Mouse (Mus musculus): ENCODE measurements around the gene Timm22. TPM values are rescaled to one million over a fixed set of nuclear protein-coding genes. Genes with fewer than 3 reads are reported as not detected.
A peak's percentile ranks its signal among the peaks of the same experiment; 100 is the strongest.

Gene Timm22
- polyA plus RNA-seq, 1 experiment = 7.5 TPM

DNA sequence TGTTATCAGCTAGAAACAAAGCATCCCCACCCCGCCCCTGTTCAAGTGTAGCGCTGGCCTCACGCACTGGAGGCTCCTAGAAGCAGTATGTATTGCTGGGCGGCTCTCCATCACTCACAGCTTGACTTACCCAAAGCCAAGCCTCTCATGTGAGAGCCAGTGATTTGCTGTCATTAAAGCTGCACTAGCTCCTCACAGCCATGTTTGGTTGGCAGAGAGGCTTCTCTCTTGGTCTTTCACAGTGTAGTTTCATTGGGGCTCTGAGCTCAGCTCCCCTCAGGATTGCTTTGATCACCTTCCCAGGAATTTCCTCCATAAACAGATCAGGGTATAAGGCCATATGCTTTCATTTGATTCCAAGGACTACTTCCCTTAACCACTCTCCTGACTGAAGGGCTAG, 6.5 kb downstream of the Timm22 start:
- H3K36me3 ChIP-seq (ENCODE audit: control insufficient read depth, insufficient read depth, low read length) = peaks cover 28% of the 10 kb centered on the region
- 93% methylated on average over 4 of the region's 4 CpGs for WGBS
- DNase-seq (ENCODE audit: low read depth in 1 of 2, low spot score in 2 of 2) = no peak
- no peaks in the 10 kb centered on the region for H3K27me3 ChIP-seq (ENCODE audit: control insufficient read depth, insufficient read depth, low read length)
- H3K4me3 ChIP-seq (ENCODE audit: extremely low read depth, insufficient read depth, insufficient read length) = no peak overlapping the region
- TF ChIP-seq POLR2A (IDR thresholded peaks at IDR 0.05; ENCODE audit: low read depth, low read length) = no peak
- no peak for TF ChIP-seq CTCF (IDR thresholded peaks at IDR 0.05; ENCODE audit: extremely low read depth, insufficient read depth, insufficient read length, insufficient replicate concordance)
- no peak overlapping the region for H3K27ac ChIP-seq (ENCODE audit: insufficient read depth, low read length)
- H3K4me1 ChIP-seq (ENCODE audit: control insufficient read depth, insufficient read depth, insufficient read length) = no peaks in the 10 kb centered on the region

DNA sequence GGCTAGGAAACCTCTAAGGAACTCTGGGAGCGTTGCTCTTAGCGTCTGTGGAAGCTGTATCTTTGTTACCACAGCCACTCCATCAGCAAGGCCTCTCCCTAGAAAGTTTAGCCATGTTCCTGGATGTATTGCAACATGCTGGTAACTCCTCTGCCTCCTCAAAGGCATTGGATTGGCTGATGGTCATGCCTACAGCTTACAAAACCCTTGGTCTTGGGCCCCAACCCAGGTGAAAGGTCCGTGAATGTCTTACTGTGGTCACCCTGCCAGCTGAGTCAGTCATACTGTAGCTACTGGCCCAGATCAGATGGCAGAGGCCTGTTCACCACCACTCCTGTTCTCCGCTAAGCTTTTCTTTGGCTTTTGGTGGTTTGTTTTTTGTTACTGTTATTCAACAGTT, 8.2 kb downstream of the Timm22 start:
- H3K4me1 ChIP-seq (ENCODE audit: control insufficient read depth, insufficient read depth, insufficient read length) = no peaks in the 10 kb centered on the region
- H3K27me3 ChIP-seq (ENCODE audit: control insufficient read depth, insufficient read depth, low read length) = no peaks in the 10 kb centered on the region
- TF ChIP-seq CTCF (IDR thresholded peaks at IDR 0.05; ENCODE audit: extremely low read depth, insufficient read depth, insufficient read length, insufficient replicate concordance) (no peak), POLR2A (IDR thresholded peaks at IDR 0.05; ENCODE audit: low read depth, low read length) (no peak)
- H3K27ac ChIP-seq (ENCODE audit: insufficient read depth, low read length) = no peak overlapping the region
- 95% methylated on average over 4 of the region's 4 CpGs for WGBS
- H3K4me3 ChIP-seq (ENCODE audit: extremely low read depth, insufficient read depth, insufficient read length) = no peak overlapping the region
- peaks cover 36% of the 10 kb centered on the region for H3K36me3 ChIP-seq (ENCODE audit: control insufficient read depth, insufficient read depth, low read length)
- no peak for DNase-seq (ENCODE audit: low read depth in 1 of 2, low spot score in 2 of 2)

DNA sequence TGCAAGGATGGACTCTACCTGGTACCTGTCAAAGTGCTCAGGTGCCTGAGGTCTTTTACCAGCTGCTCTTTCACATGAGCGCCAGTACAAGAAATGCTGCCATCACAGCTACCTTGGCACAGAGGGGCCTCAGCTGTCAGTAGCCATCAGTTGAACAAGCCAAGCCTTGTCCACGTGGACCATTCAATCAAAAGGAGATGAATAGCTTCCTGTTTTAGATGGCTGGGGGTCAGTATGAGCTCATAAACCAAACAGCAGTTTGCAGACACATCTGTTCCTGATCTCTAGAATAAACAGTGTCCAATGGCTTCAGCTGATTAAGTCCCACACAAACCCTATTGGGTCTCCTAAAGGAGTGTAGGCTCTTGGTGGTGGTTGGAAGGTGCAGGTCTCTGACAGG, 9.2 kb downstream of the Timm22 start:
- Histone ChIP-seq H3K4me1 (ENCODE audit: control insufficient read depth, insufficient read depth, insufficient read length) (no peaks in the 10 kb centered on the region), H3K27me3 (ENCODE audit: control insufficient read depth, insufficient read depth, low read length) (no peaks in the 10 kb centered on the region), H3K36me3 (ENCODE audit: control insufficient read depth, insufficient read depth, low read length) (peaks cover 36% of the 10 kb centered on the region), H3K27ac (ENCODE audit: insufficient read depth, low read length) (no peak overlapping the region), H3K4me3 (ENCODE audit: extremely low read depth, insufficient read depth, insufficient read length) (no peak overlapping the region)
- 74% methylated on average over 2 of the region's 2 CpGs for WGBS
- TF ChIP-seq CTCF (IDR thresholded peaks at IDR 0.05; ENCODE audit: extremely low read depth, insufficient read depth, insufficient read length, insufficient replicate concordance) (no peak), POLR2A (IDR thresholded peaks at IDR 0.05; ENCODE audit: low read depth, low read length) (no peak)
- no peak for DNase-seq (ENCODE audit: low read depth in 1 of 2, low spot score in 2 of 2)

DNA sequence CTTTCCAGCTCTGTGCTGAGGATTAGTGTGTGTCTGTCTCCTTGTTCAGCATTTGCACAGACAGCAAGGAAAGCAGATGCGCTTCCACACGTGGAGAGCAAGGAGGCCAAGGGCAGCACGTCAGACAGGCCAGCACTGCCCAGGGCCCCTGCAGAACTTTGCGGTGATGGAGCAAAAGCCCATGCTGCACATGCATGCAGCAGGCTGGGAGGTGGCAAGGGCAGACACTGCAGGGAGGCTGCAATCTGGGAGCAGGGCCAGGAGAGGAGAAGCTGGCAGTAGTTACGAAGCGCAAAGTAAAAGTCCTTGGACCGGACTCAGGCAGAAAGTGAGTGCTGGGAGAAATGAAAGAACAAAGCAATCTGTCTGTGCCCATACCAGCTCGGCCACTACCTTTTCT, 11.7 kb downstream of the Timm22 start:
- Histone ChIP-seq H3K27me3 (ENCODE audit: control insufficient read depth, insufficient read depth, low read length) (no peaks in the 10 kb centered on the region), H3K36me3 (ENCODE audit: control insufficient read depth, insufficient read depth, low read length) (peaks cover 42% of the 10 kb centered on the region), H3K4me1 (ENCODE audit: control insufficient read depth, insufficient read depth, insufficient read length) (no peaks in the 10 kb centered on the region), H3K27ac (ENCODE audit: insufficient read depth, low read length) (no peak overlapping the region), H3K4me3 (ENCODE audit: extremely low read depth, insufficient read depth, insufficient read length) (no peak overlapping the region)
- no peak for DNase-seq (ENCODE audit: low read depth in 1 of 2, low spot score in 2 of 2)
- WGBS = 89% methylated on average over 8 of the region's 8 CpGs
- no peak for TF ChIP-seq CTCF (IDR thresholded peaks at IDR 0.05; ENCODE audit: extremely low read depth, insufficient read depth, insufficient read length, insufficient replicate concordance)
- no peak for TF ChIP-seq POLR2A (IDR thresholded peaks at IDR 0.05; ENCODE audit: low read depth, low read length)

DNA sequence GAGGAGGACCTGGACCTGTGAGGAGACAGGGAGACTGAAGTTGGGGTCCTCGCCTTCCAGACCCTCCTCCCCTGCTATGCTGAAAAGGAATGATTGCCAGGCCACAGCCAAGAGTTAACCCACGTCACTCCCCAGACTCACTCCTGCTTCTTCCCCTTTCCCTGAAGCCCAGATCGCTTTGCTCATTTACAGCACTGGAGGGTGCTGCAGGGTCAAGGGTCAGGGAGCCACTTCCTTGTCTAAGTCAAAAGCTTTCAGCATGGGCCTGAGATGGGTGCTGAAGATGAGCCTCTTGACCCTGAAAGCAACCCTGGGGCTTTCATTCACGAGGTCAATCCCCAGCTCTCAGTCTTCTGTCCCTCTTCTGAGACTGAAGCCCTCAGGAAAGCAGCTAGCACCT, 12.4 kb downstream of the Timm22 start:
- no peak overlapping the region for H3K4me3 ChIP-seq (ENCODE audit: extremely low read depth, insufficient read depth, insufficient read length)
- H3K4me1 ChIP-seq (ENCODE audit: control insufficient read depth, insufficient read depth, insufficient read length) = no peaks in the 10 kb centered on the region
- 80% methylated on average over 4 of the region's 4 CpGs for WGBS
- H3K27ac ChIP-seq (ENCODE audit: insufficient read depth, low read length) = no peak overlapping the region
- H3K36me3 ChIP-seq (ENCODE audit: control insufficient read depth, insufficient read depth, low read length) = peaks cover 38% of the 10 kb centered on the region
- peak in 1 of 2 experiments; percentile 34 for DNase-seq (ENCODE audit: low read depth in 1 of 2, low spot score in 2 of 2)
- TF ChIP-seq CTCF (IDR thresholded peaks at IDR 0.05; ENCODE audit: extremely low read depth, insufficient read depth, insufficient read length, insufficient replicate concordance) (no peak), POLR2A (IDR thresholded peaks at IDR 0.05; ENCODE audit: low read depth, low read length) (no peak)
- no peaks in the 10 kb centered on the region for H3K27me3 ChIP-seq (ENCODE audit: control insufficient read depth, insufficient read depth, low read length)

DNA sequence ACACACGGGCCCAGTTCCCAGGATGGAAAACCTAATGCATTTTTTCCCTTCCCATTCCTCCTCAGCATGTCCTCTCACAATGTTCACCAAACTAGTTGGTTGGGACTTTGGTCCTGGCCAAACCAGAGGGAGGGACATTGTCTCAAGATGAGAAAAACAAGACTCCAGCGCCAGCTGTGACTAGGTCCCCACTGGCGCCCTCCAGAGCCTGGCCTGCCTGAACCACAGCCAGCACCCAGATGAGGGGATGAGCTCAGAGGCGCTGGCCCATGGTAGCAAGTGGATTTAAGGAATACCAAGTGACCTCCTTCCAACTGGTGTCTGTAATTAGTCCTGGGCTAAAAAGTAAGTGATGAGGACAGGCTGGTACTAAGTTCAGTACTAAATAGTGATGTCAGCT, 14.1 kb downstream of the Timm22 start:
- no peak for TF ChIP-seq POLR2A (IDR thresholded peaks at IDR 0.05; ENCODE audit: low read depth, low read length)
- no peak for TF ChIP-seq CTCF (IDR thresholded peaks at IDR 0.05; ENCODE audit: extremely low read depth, insufficient read depth, insufficient read length, insufficient replicate concordance)
- Histone ChIP-seq H3K4me1 (ENCODE audit: control insufficient read depth, insufficient read depth, insufficient read length) (no peaks in the 10 kb centered on the region), H3K27me3 (ENCODE audit: control insufficient read depth, insufficient read depth, low read length) (no peaks in the 10 kb centered on the region), H3K27ac (ENCODE audit: insufficient read depth, low read length) (no peak overlapping the region), H3K4me3 (ENCODE audit: extremely low read depth, insufficient read depth, insufficient read length) (no peak overlapping the region), H3K36me3 (ENCODE audit: control insufficient read depth, insufficient read depth, low read length) (peaks cover 28% of the 10 kb centered on the region)
- WGBS = 83% methylated on average over 4 of the region's 4 CpGs
- DNase-seq (ENCODE audit: low read depth in 1 of 2, low spot score in 2 of 2) = no peak

DNA sequence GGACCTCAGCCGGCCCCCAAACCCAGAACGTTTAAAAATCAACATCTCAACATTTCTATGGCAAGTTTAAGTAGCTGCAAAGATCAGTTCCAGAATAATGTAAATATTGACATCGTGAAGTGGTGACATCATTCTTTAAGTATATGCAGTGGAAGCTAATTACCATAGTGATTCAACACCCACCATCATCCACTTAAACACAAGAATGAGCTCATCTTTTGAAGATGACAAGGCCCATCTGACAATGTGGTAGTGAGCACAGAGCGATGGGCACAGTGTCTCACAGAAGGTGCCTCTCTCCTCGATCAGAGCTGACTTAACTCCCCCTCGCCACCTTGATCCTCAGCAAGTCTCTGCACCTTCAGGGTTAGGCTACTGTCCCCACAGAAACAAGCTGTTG, 19.0 kb downstream of the Timm22 start:
- TF ChIP-seq POLR2A (IDR thresholded peaks at IDR 0.05; ENCODE audit: low read depth, low read length) = no peak
- no peak for TF ChIP-seq CTCF (IDR thresholded peaks at IDR 0.05; ENCODE audit: extremely low read depth, insufficient read depth, insufficient read length, insufficient replicate concordance)
- H3K36me3 ChIP-seq (ENCODE audit: control insufficient read depth, insufficient read depth, low read length) = peaks cover 7% of the 10 kb centered on the region; the same call in 1 of the 2 replicates

More for the DNA sequence above, 19.0 kb downstream of the Timm22 start:
- Histone ChIP-seq H3K27ac (ENCODE audit: insufficient read depth, low read length) (no peak overlapping the region), H3K4me3 (ENCODE audit: extremely low read depth, insufficient read depth, insufficient read length) (no peak overlapping the region), H3K27me3 (ENCODE audit: control insufficient read depth, insufficient read depth, low read length) (no peaks in the 10 kb centered on the region), H3K4me1 (ENCODE audit: control insufficient read depth, insufficient read depth, insufficient read length) (no peaks in the 10 kb centered on the region)
- DNase-seq (ENCODE audit: low read depth in 1 of 2, low spot score in 2 of 2) = no peak
- 89% methylated on average over 6 of the region's 6 CpGs for WGBS
